Mouse (Mus musculus): ENCODE results near the gene Gjb5. TPM values are rescaled to one million over a fixed set of nuclear protein-coding genes. Genes with fewer than 3 reads are reported as not detected.

Gjb5 gene
- polyA plus RNA-seq, 1 experiment: not detected

GRCm38 (mm10) chr4:127352594-127352993, 5.4 kb downstream of the Gjb5 start:
- H3K27ac ChIP-seq (ENCODE audit: insufficient read depth, low read depth, low read length): no peak overlapping the region
- TF ChIP-seq CTCF (IDR thresholded peaks at IDR 0.05; ENCODE audit: low read depth, low read length) (no peak), POLR2A (IDR thresholded peaks at IDR 0.05; ENCODE audit: borderline replicate concordance, low read depth, low read length) (no peak)
- no peak overlapping the region for H3K4me3 ChIP-seq (ENCODE audit: insufficient read depth, low read length)
- no peaks in the 10 kb centered on the region for H3K4me1 ChIP-seq (ENCODE audit: control insufficient read depth, insufficient read depth, low read length)

GRCm38 (mm10) chr4:127349560-127350300, 8.3 kb downstream of the Gjb5 start:
- Histone ChIP-seq H3K27ac (ENCODE audit: insufficient read depth, low read depth, low read length) (no peak overlapping the region), H3K4me1 (ENCODE audit: control insufficient read depth, insufficient read depth, low read length) (no peaks in the 10 kb centered on the region)

GRCm38 (mm10) chr4:127345000-127345399, 13.0 kb downstream of the Gjb5 start:
- Histone ChIP-seq H3K27ac (ENCODE audit: insufficient read depth, low read depth, low read length) (no peak overlapping the region), H3K4me3 (ENCODE audit: insufficient read depth, low read length) (no peak overlapping the region), H3K4me1 (ENCODE audit: control insufficient read depth, insufficient read depth, low read length) (no peaks in the 10 kb centered on the region)
- TF ChIP-seq POLR2A (IDR thresholded peaks at IDR 0.05; ENCODE audit: borderline replicate concordance, low read depth, low read length): no peak
- no peak for TF ChIP-seq CTCF (IDR thresholded peaks at IDR 0.05; ENCODE audit: low read depth, low read length)

More at GRCm38 (mm10) chr4:127349560-127350300, 8.3 kb downstream of the Gjb5 start:
- no peak overlapping the region for H3K4me3 ChIP-seq (ENCODE audit: insufficient read depth, low read length)
- TF ChIP-seq POLR2A (IDR thresholded peaks at IDR 0.05; ENCODE audit: borderline replicate concordance, low read depth, low read length) (no peak), CTCF (IDR thresholded peaks at IDR 0.05; ENCODE audit: low read depth, low read length) (no peak)

- TF ChIP-seq POLR2A (IDR thresholded peaks at IDR 0.05; ENCODE audit: borderline replicate concordance, low read depth, low read length) (no peak), CTCF (IDR thresholded peaks at IDR 0.05; ENCODE audit: low read depth, low read length) (no peak)
- no peaks in the 10 kb centered on the region for H3K4me1 ChIP-seq (ENCODE audit: control insufficient read depth, insufficient read depth, low read length)
- no peak overlapping the region for H3K4me3 ChIP-seq (ENCODE audit: insufficient read depth, low read length)
- no peak overlapping the region for H3K27ac ChIP-seq (ENCODE audit: insufficient read depth, low read depth, low read length)
These were observed 16.6 kb downstream of the Gjb5 start for GRCm38 (mm10) chr4:127341372-127341771.

GRCm38 (mm10) chr4:127337668-127338067, 20.3 kb downstream of the Gjb5 start:
- TF ChIP-seq POLR2A (IDR thresholded peaks at IDR 0.05; ENCODE audit: borderline replicate concordance, low read depth, low read length) (no peak), CTCF (IDR thresholded peaks at IDR 0.05; ENCODE audit: low read depth, low read length) (no peak)
- Histone ChIP-seq H3K27ac (ENCODE audit: insufficient read depth, low read depth, low read length) (no peak overlapping the region), H3K4me3 (ENCODE audit: insufficient read depth, low read length) (no peak overlapping the region), H3K4me1 (ENCODE audit: control insufficient read depth, insufficient read depth, low read length) (no peaks in the 10 kb centered on the region)

- no peaks in the 10 kb centered on the region for H3K4me1 ChIP-seq (ENCODE audit: control insufficient read depth, insufficient read depth, low read length)
- TF ChIP-seq POLR2A (IDR thresholded peaks at IDR 0.05; ENCODE audit: borderline replicate concordance, low read depth, low read length) (no peak), CTCF (IDR thresholded peaks at IDR 0.05; ENCODE audit: low read depth, low read length) (no peak)
- no peak overlapping the region for H3K4me3 ChIP-seq (ENCODE audit: insufficient read depth, low read length)
- H3K27ac ChIP-seq (ENCODE audit: insufficient read depth, low read depth, low read length): no peak overlapping the region
These were observed 23.0 kb downstream of the Gjb5 start for GRCm38 (mm10) chr4:127334870-127335504.

- no peak overlapping the region for H3K4me3 ChIP-seq (ENCODE audit: insufficient read depth, low read length)
- peaks cover 13% of the 10 kb centered on the region for H3K4me1 ChIP-seq (ENCODE audit: control insufficient read depth, insufficient read depth, low read length)
- TF ChIP-seq POLR2A (IDR thresholded peaks at IDR 0.05; ENCODE audit: borderline replicate concordance, low read depth, low read length) (no peak), CTCF (IDR thresholded peaks at IDR 0.05; ENCODE audit: low read depth, low read length) (no peak)
- no peak overlapping the region for H3K27ac ChIP-seq (ENCODE audit: insufficient read depth, low read depth, low read length)
These were observed 26.8 kb downstream of the Gjb5 start for GRCm38 (mm10) chr4:127331171-127331570.

- no peak for TF ChIP-seq POLR2A (IDR thresholded peaks at IDR 0.05; ENCODE audit: borderline replicate concordance, low read depth, low read length)
- TF ChIP-seq CTCF (IDR thresholded peaks at IDR 0.05; ENCODE audit: low read depth, low read length): no peak
- Histone ChIP-seq H3K4me1 (ENCODE audit: control insufficient read depth, insufficient read depth, low read length) (peaks cover 13% of the 10 kb centered on the region), H3K4me3 (ENCODE audit: insufficient read depth, low read length) (peak within 1 kb of the TSS; percentile 23; the same call in 1 of the 2 replicates), H3K27ac (ENCODE audit: insufficient read depth, low read depth, low read length) (no peak within 1 kb of the TSS)
These were observed 27.5 kb downstream of the Gjb5 start, which contains the start of gene Gjb3 for GRCm38 (mm10) chr4:127330181-127331100. Gjb3 (minus strand) TSS chr4:127330844.

GRCm38 (mm10) chr4:127329751-127330150, 28.2 kb downstream of the Gjb5 start:
- Histone ChIP-seq H3K4me3 (ENCODE audit: insufficient read depth, low read length) (no peak overlapping the region), H3K4me1 (ENCODE audit: control insufficient read depth, insufficient read depth, low read length) (peaks cover 13% of the 10 kb centered on the region), H3K27ac (ENCODE audit: insufficient read depth, low read depth, low read length) (no peak overlapping the region)
- TF ChIP-seq POLR2A (IDR thresholded peaks at IDR 0.05; ENCODE audit: borderline replicate concordance, low read depth, low read length) (no peak), CTCF (IDR thresholded peaks at IDR 0.05; ENCODE audit: low read depth, low read length) (no peak)

Data from bone marrow macrophage, adult 2 months (primary cell).